Mouse (Mus musculus) midbrain, embryonic 13.5 days (tissue): ENCODE results near the gene Dgki. TPM values are rescaled to one million over a fixed set of nuclear protein-coding genes. Genes with fewer than 3 reads are reported as not detected.

Experiments used
- ATAC-seq: fragments of 200-750 bp; cut with Nextera tagmentation; 2 replicates; pipeline ENCODE4 v1.8.0; 2017; ENCODE audit warnings: mild to moderate bottlenecking, moderate TSS enrichment, moderate library complexity
- H3K27ac ChIP-seq: fragments of 300-500 bp; sonication (generic); 2 replicates; pipeline ENCODE4 v1.5.1; 2015; ENCODE audit warnings: inconsistent platforms, mild to moderate bottlenecking, moderate library complexity
- H3K27me3 ChIP-seq: fragments of 300-500 bp; sonication (generic); 2 replicates; pipeline ENCODE4 v1.6.1; 2015; ENCODE audit warnings: mild to moderate bottlenecking, inconsistent platforms
- H3K36me3 ChIP-seq: fragments of 300-500 bp; sonication (generic); 2 replicates; pipeline ENCODE4 v1.6.1; 2015; ENCODE audit warnings: mild to moderate bottlenecking, inconsistent platforms
- H3K4me1 ChIP-seq: fragments of 300-500 bp; sonication (generic); replicated peaks from 2 replicates; pipeline ENCODE4 v1.6.1; 2015; ENCODE audit warnings: inconsistent platforms
- H3K4me2 ChIP-seq: fragments of 300-500 bp; sonication (generic); replicated peaks from 2 replicates; pipeline ENCODE4 v1.6.1; 2015; ENCODE audit warnings: moderate library complexity, mild to moderate bottlenecking, inconsistent platforms
- H3K4me3 ChIP-seq: fragments of 300-500 bp; sonication (generic); replicated peaks from 2 replicates; pipeline ENCODE4 v1.5.1; 2015; ENCODE audit warnings: mild to moderate bottlenecking, inconsistent platforms
- H3K9ac ChIP-seq: fragments of 300-500 bp; sonication (generic); replicated peaks from 2 replicates; pipeline ENCODE4 v1.6.1; 2015; ENCODE audit warnings: mild to moderate bottlenecking, inconsistent platforms
- H3K9me3 ChIP-seq: fragments of 300-500 bp; sonication (generic); 2 replicates; pipeline ENCODE4 v1.6.1; 2016; ENCODE audit warnings: mild to moderate bottlenecking, inconsistent platforms
- WGBS: fragments of 180-500 bp; shearing (Covaris S2); methylation state at CpG from one replicate; pipeline ENCODE4 v1.1.7; 2015; 5-methylcytosine and 5-hydroxymethylcytosine counted together
- polyA plus RNA-seq: library from polyadenylated mRNA; unstranded; fragments of >200 nt; fragmentation: Nextera tagmentation; extraction: Ambion mirVana; gene quantifications from 2 replicates; pipeline ENCODE4 v1.2.1, GENCODE M21; 2015

Dgki gene
- polyA plus RNA-seq, 1 experiment from 2014 or later: 6.4 TPM

GRCm38 (mm10) chr6:36926455-36926854 is 373.5 kb downstream of the Dgki start:
- Histone ChIP-seq H3K27me3 (no peaks in the 10 kb centered on the region), H3K4me3 (no peak overlapping the region), H3K36me3 (no peaks in the 10 kb centered on the region), H3K9ac (no peak overlapping the region), H3K27ac (no peak overlapping the region), H3K4me1 (peaks cover 8% of the 10 kb centered on the region), H3K4me2 (no peak overlapping the region), H3K9me3 (no peaks in the 10 kb centered on the region)
- WGBS: 76% methylated on average over 4 of the region's 4 CpGs
- ATAC-seq: no peak

- WGBS: 89% methylated on average over 4 of the region's 4 CpGs
- Histone ChIP-seq H3K4me3 (no peak overlapping the region), H3K4me2 (no peak overlapping the region), H3K9me3 (peaks cover 7% of the 10 kb centered on the region), H3K9ac (no peak overlapping the region), H3K4me1 (no peaks in the 10 kb centered on the region), H3K36me3 (peaks cover 9% of the 10 kb centered on the region), H3K27me3 (no peaks in the 10 kb centered on the region), H3K27ac (no peak overlapping the region)
- ATAC-seq: no peak
Observed at GRCm38 (mm10) chr6:36922006-36922405, 378.0 kb downstream of the Dgki start.

- WGBS: 50% methylated on average over 6 of the region's 6 CpGs
- H3K9me3 ChIP-seq: no peaks in the 10 kb centered on the region
- H3K4me2 ChIP-seq: no peak overlapping the region
- no peaks in the 10 kb centered on the region for H3K36me3 ChIP-seq
- no peak overlapping the region for H3K9ac ChIP-seq
- H3K27ac ChIP-seq: no peak overlapping the region
- H3K27me3 ChIP-seq: no peaks in the 10 kb centered on the region
- H3K4me3 ChIP-seq: no peak overlapping the region
- ATAC-seq: no peak
- H3K4me1 ChIP-seq: no peaks in the 10 kb centered on the region
Observed at GRCm38 (mm10) chr6:36911586-36911985, 388.4 kb downstream of the Dgki start.

GRCm38 (mm10) chr6:36907191-36907590 is 392.8 kb downstream of the Dgki start:
- WGBS: 86% methylated on average over 3 of the region's 3 CpGs
- no peaks in the 10 kb centered on the region for H3K36me3 ChIP-seq
- H3K9me3 ChIP-seq: no peaks in the 10 kb centered on the region
- H3K4me2 ChIP-seq: no peak overlapping the region
- H3K4me1 ChIP-seq: peaks cover 13% of the 10 kb centered on the region
- no peak overlapping the region for H3K9ac ChIP-seq
- no peak for ATAC-seq
- H3K4me3 ChIP-seq: no peak overlapping the region
- H3K27ac ChIP-seq: no peak overlapping the region
- H3K27me3 ChIP-seq: peaks cover 4% of the 10 kb centered on the region; the same call in 1 of the 2 replicates

GRCm38 (mm10) chr6:36905965-36906364 is 394.0 kb downstream of the Dgki start:
- Histone ChIP-seq H3K36me3 (no peaks in the 10 kb centered on the region), H3K4me2 (no peak overlapping the region), H3K4me3 (no peak overlapping the region), H3K27ac (no peak overlapping the region), H3K27me3 (peaks cover 4% of the 10 kb centered on the region; the same call in 1 of the 2 replicates), H3K9me3 (no peaks in the 10 kb centered on the region), H3K9ac (no peak overlapping the region), H3K4me1 (peaks cover 13% of the 10 kb centered on the region)
- ATAC-seq: no peak
- 83% methylated on average over 3 of the region's 3 CpGs for WGBS

GRCm38 (mm10) chr6:36904911-36905310 is 395.1 kb downstream of the Dgki start:
- Histone ChIP-seq H3K4me2 (no peak overlapping the region), H3K9me3 (no peaks in the 10 kb centered on the region), H3K27me3 (peaks cover 4% of the 10 kb centered on the region; the same call in 1 of the 2 replicates), H3K27ac (no peak overlapping the region), H3K4me1 (peaks cover 13% of the 10 kb centered on the region), H3K36me3 (no peaks in the 10 kb centered on the region), H3K4me3 (no peak overlapping the region), H3K9ac (no peak overlapping the region)
- WGBS: 85% methylated on average over 5 of the region's 5 CpGs
- ATAC-seq: no peak

GRCm38 (mm10) chr6:36903821-36904220 is 396.2 kb downstream of the Dgki start:
- WGBS: 19% methylated on average over 5 of the region's 5 CpGs
- no peaks in the 10 kb centered on the region for H3K36me3 ChIP-seq
- peaks cover 4% of the 10 kb centered on the region; the same call in 1 of the 2 replicates for H3K27me3 ChIP-seq
- H3K4me1 ChIP-seq: peaks cover 13% of the 10 kb centered on the region
- H3K27ac ChIP-seq: peak overlapping the region; percentile 65
- no peaks in the 10 kb centered on the region for H3K9me3 ChIP-seq
- no peak overlapping the region for H3K4me2 ChIP-seq
- H3K9ac ChIP-seq: no peak overlapping the region
- ATAC-seq: peak; percentile 82
- no peak overlapping the region for H3K4me3 ChIP-seq

GRCm38 (mm10) chr6:36903159-36903794 is 396.7 kb downstream of the Dgki start:
- Histone ChIP-seq H3K36me3 (no peaks in the 10 kb centered on the region), H3K9me3 (no peaks in the 10 kb centered on the region), H3K9ac (0 out of 2 replicates have a peak overlapping the region, but pooled peaks have one; percentile 15), H3K4me1 (peaks cover 13% of the 10 kb centered on the region), H3K27me3 (peaks cover 4% of the 10 kb centered on the region; the same call in 1 of the 2 replicates), H3K4me3 (no peak overlapping the region), H3K27ac (peak overlapping the region; percentile 65), H3K4me2 (no peak overlapping the region)
- ATAC-seq: peak; percentile 77
- 6% methylated on average over 8 of the region's 8 CpGs for WGBS

GRCm38 (mm10) chr6:36899872-36900271 is 400.1 kb downstream of the Dgki start:
- Histone ChIP-seq H3K4me1 (peaks cover 13% of the 10 kb centered on the region), H3K9ac (no peak overlapping the region), H3K27me3 (peaks cover 4% of the 10 kb centered on the region; the same call in 1 of the 2 replicates), H3K36me3 (no peaks in the 10 kb centered on the region), H3K9me3 (no peaks in the 10 kb centered on the region), H3K27ac (no peak overlapping the region), H3K4me2 (no peak overlapping the region), H3K4me3 (no peak overlapping the region)
- ATAC-seq: no peak
- WGBS: 85% methylated on average over 4 of the region's 4 CpGs

- Histone ChIP-seq H3K4me2 (no peak overlapping the region), H3K9me3 (no peaks in the 10 kb centered on the region), H3K4me3 (no peak overlapping the region), H3K27me3 (no peaks in the 10 kb centered on the region), H3K4me1 (peaks cover 8% of the 10 kb centered on the region), H3K36me3 (no peaks in the 10 kb centered on the region), H3K9ac (no peak overlapping the region), H3K27ac (no peak overlapping the region)
- 83% methylated on average over 6 of the region's 6 CpGs for WGBS
- ATAC-seq: no peak
Observed at GRCm38 (mm10) chr6:36898412-36898811, 401.6 kb downstream of the Dgki start.

GRCm38 (mm10) chr6:36897616-36898149 is 402.3 kb downstream of the Dgki start:
- Histone ChIP-seq H3K27me3 (no peaks in the 10 kb centered on the region), H3K4me2 (no peak overlapping the region), H3K9ac (no peak overlapping the region), H3K36me3 (no peaks in the 10 kb centered on the region), H3K4me3 (no peak overlapping the region), H3K9me3 (no peaks in the 10 kb centered on the region), H3K27ac (no peak overlapping the region), H3K4me1 (peaks cover under 1% of the 10 kb centered on the region)
- WGBS: 90% methylated on average over 3 of the region's 3 CpGs
- ATAC-seq: no peak

- no peak for ATAC-seq
Observed at GRCm38 (mm10) chr6:36896656-36897055, 403.3 kb downstream of the Dgki start.

More at GRCm38 (mm10) chr6:36896656-36897055, 403.3 kb downstream of the Dgki start:
- Histone ChIP-seq H3K4me1 (no peaks in the 10 kb centered on the region), H3K4me2 (no peak overlapping the region), H3K27ac (no peak overlapping the region), H3K9ac (no peak overlapping the region), H3K27me3 (no peaks in the 10 kb centered on the region), H3K9me3 (no peaks in the 10 kb centered on the region), H3K4me3 (no peak overlapping the region), H3K36me3 (no peaks in the 10 kb centered on the region)
- WGBS: 77% methylated on average over 2 of the region's 2 CpGs
